Mouse (Mus musculus) lung, postnatal 10 days (tissue): ENCODE measurements around the gene Lemd1.

Experiments
- DNase-seq: peaks from one replicate; pipeline ENCODE4 v3.0.0; 2021

Lemd1 gene

DNA sequence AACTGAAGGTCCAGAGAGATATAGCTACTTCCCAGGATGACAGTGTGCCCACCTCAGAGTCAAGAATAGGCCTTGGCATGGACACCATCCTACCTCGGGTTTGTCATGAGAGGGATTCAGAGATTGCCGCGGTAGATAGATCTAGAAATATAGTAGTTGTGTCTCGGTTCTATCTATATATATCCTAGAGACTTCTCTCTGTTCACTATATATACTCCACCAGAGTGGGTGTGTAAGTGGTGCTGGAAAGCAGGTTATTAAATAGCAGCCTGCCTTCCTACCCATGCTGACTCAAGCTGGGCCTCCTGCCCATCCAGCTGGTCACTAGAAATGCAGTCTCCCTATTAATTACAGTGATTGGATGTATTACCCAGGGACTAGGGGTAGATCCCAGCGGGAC lies 11.5 kb downstream of the Lemd1 start:
- DNase-seq, result no peak

DNA sequence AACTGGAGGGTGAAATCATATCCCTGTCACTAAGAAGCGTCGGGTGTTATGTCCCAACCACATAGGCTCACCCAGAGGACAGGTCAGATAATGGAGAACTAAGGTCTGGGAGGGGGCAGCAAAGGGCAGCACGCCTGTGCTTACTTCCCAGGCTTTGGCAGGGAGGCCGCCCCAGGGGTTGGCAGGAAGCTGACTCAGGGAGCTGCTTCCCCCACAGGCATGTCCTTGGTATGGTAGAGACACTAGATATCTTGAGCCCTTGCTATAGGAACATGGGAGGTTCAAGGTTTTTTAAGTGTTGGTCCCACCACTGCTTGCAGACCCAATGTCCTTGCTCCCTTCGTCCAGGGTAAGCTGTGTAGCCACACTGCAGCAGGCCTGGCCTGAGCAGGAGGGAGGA lies 14.7 kb downstream of the Lemd1 start:
- no peak for DNase-seq

DNA sequence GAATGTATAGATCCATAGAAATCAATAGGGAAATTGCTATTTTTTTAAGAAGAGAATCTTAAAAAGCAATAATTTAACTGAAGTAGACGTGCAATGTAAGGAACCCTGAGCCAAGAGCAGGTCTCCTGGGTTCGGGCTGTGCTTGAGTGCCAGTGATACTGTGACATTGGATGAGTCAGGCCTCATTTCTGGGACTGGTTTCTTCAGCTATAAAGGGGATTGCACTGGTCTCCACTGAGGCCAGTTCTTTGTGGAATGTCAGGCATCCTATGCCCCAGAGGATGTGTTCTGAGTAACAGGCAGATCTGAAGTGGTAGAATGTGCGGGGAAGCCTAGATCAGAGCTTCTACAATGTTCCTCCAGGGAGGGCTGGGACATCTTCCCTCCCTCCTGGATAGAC lies 15.6 kb downstream of the Lemd1 start:
- no peak for DNase-seq

DNA sequence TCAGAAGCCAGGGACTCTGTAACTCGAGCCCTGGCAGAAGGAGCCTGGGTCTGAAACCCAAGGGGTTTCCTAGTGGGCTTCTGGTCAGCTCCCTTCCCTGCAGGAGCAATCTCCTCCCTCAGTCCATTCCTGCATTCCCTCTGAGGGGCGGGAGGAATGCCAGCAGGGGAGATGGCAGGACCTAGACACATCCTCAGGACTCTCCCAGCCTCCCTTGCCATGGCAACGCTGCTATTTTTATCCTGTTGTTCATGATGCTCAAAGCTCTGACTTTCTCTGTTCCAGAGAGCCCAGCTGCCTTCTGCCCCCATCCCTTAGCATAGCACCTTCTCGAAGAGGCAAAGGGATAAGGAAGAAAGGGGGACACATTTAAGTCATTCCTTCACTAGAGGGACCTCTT lies 16.9 kb downstream of the Lemd1 start:
- DNase-seq, result no peak

DNA sequence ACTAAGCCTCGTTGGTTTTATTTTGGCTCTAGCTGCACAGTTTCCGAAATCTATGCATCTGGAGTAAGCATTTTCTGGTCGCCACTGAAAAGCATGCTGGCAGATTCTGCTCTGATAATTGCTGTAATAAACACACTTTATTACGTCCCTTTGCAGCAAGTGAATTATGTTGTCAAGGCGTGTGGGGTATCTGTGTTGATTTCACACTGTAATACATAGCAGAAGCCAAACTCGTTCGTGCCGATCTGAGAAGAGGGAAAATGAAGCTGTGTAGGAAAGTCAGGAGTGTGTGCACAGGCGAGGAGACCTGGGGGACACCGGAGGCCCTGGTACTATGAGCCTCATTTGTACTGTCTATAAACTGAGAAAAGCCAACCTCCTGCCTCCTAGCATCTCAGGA lies 18.2 kb downstream of the Lemd1 start:
- DNase-seq, result no peak

DNA sequence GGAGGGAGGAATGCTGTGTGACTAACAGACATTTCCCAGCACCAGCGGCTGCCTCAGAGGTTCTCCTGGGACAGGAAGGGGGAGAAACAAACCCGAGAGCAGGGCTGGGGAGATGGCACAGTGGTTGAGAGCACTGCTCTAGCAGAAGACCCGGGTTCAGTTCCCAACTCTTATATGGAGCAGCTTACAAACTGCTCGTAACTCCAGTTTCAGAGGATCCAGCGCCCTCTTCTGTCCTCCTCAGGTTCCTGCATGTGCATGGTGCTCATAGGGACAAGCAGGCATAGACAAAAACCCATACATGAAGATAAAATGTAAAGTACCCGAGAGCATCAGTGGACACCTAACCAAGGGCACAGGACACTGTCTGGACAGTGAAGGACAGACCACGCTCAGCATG lies 19.7 kb downstream of the Lemd1 start:
- peak; percentile 62 for DNase-seq

DNA sequence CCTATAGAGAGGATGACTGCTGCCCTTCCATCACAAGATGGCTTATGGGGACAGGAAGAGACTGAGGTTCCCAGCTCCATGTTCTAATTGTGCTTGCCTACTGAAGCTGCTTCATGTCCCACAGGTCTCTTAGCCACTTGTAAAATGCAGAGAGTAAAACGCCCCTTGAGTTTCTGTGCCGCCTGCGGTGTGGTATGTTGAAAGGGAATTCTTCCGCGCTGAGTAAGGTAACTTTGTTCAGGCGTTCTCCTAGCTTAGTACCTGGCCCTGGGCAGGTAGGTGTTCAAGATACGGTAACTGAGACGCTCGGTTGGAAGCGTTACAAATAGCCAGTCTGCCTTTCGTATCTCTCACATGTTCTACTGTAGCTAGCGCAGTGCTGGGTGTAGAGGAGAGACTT lies 20.4 kb downstream of the Lemd1 start:
- DNase-seq, result no peak

DNA sequence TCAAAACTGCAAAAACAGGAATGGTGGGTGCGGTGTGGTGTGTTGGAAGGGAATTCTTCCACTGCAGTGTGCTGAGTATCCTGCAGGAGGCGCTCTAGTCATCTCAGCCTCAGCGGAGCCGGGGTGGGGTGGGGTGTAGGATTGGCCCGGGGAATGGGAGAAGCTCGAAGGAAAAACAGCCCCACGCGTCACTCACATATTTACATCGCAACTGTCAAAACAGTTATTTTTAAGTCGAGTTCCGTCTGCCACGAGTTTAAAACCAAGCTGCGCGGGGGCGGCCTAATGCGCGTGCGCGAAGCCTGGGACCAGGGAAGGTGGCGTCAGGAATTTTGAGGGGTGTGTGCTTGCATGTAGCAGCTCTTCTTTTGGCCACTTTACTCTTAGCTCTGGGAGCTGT lies 21.0 kb downstream of the Lemd1 start:
- DNase-seq, result peak; percentile 80

DNA sequence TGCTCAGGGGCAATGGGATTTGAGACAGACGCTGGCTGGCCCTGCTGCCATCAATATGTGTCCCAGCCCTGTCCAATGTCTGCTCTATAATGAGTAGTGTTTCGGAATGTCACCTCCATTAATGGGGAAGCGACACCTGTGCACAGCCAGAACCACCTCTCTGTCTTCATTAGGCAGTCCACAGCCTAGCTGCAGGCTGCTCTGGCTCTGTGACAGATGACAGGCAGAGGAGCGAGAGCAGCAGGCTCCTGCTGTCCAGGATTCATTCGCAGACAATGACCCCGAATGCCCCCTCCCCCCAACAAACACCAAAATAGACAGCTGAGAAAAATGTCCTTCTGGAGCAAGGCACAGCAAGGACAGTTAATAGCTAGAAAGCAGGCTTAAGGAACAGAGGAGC lies 21.8 kb downstream of the Lemd1 start:
- DNase-seq, result peak; percentile 44

DNA sequence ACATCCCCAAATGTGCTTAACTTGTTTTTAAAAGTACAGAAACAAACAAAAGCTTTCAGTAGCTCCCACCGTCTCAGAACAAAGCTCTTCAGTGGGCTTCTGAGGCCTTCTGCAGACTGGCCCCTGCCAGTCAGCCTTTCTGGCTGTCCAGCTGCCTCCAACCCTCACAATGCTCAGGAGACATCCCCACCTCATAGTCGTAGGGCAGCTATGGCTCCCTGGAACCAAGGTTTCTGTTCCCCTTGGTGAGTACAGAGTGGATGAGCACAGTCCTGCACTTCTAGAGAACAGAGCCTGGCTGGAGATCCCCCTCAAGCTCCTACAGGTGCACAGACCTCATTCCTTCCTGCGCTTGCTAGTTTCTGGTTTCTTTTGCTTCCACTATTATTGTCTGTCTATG lies 25.0 kb downstream of the Lemd1 start:
- no peak for DNase-seq

DNA sequence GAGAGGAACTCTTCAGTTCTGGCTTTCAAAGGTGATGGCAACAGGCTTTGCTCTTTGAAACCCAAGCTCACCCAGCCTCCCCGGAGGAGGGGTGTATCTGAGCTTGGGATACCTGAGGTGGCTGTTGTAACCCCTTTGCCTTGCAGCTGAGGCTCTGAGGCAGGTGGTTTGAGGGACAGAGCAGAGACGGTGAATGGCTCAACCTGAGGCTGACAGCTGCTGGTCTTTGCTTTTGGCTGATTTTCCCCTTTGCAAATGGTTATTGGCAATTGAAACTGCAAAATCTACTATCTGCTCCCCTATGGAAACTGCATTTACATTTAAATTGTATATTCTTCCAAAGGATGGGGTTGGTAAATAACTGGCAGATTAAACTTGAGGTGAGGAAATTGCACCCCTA lies 30.4 kb downstream of the Lemd1 start:
- DNase-seq, result no peak

DNA sequence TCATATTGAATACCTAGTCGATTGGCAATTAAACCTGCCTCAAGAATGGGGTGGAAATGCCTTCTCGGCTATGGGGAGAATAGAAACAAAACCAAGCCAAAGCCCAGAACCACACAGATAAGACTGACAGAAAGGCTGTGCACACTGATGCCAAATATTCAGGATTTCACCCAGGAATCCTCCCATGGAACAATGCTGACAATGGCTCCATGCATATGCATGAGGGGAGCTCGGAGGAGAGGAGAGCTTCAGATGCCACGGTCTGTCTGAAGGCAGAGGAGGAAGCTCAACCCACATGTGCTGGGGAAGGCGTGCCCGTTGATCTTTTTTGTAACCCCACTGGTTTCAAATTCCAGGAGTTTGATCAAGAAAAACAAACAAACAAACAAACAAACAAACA lies 30.9 kb downstream of the Lemd1 start:
- no peak for DNase-seq

DNA sequence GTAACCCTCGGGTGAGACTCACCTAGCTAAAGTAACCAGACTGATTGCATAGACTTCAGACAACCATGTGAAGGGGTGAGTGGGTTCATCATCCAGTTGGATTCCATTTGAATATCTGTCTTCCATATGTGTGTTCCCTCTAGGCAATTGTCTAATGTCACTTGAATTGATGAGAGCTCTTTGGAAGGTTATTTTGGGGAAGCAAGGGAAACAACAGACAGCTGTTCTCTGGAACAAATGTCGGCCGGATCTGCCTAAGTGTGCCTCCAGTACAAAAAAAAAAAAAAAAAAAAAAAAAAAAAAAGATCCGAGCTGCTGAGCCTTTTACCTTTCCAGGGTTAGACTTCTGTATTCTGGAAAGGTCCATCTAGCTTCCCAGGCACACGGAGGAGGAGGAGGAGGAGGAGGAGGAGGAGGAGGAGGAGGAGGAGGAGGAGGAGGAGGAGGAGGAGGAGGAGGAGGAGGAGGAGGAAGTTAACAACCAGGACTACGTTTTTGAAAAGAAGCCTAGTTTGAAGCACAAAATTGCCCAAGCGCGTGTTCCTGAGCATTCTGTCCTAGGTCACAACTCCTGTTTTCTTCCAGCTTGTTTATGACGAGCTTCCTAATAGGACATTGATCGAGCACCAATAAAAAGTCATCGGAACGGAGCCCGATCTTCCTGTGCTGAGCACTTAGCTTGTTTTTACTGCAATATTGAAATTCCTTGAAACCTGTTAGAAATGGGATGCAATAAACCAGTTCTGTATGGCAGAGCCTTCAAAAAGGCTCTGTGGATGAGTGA lies 35.3 kb downstream of the Lemd1 start:
- peak; percentile 41 for DNase-seq

DNA sequence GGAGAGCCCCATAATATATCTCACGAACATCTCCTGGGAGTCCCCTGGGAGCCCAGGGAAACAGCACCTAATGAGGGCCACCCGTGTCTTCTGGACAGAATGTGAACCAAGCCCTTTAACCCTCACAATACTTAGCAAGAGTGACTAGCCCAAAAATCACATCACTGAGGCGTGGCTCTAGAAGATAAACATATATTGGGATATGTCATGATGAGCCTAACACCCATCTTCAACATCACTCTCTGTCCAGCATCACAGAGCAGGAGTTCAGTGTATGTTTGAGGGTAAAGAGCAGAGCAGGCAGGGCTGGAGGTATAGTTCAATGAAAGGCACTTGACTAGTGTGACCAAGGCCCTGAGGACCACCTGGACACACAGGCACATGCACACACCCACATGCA lies 38.4 kb downstream of the Lemd1 start, which contains the start of gene Gm10188:
Gene Gm10188 (minus strand): TSS at position 101 of the 400 bp plus-strand sequence.
- no peak for DNase-seq

DNA sequence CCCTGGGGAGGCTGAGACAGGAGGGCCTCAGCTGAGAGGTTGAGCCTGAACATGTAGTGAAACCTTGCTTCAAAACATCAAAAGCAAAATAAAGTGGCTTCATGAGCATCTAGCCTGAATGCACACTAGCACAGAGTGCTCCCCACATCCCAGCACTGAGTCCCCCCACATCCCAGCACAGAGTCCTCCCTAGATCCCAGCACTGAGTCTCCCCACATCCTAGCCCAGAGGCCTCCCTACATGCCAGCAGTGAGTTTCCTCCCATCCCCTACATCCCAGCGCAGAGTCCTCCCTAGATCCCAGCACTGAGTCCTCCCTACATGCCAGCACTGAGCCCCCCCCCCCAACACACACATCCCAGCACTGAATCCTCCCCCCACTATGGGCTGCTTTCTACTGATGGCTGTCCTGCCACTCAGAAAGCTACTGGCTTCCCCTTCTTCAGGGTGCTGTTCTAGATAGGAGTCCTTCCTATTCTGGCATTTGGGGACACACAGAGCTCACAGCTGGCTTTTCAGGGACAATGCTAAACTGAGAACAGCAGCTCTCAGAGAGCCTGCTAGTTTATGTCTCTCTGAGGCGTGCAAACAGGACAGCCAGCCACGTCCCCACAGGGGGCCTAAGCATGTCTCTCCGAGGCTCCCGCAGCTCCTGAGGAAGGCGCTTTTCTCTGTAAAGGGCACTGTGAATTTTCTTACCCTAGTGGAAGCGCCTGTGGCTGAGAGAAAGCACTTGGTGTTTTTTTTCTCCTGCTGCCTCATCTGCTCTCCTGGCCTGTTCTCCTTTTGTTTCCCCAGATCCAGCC lies 40.4 kb downstream of the Lemd1 start:
- no peak for DNase-seq

DNA sequence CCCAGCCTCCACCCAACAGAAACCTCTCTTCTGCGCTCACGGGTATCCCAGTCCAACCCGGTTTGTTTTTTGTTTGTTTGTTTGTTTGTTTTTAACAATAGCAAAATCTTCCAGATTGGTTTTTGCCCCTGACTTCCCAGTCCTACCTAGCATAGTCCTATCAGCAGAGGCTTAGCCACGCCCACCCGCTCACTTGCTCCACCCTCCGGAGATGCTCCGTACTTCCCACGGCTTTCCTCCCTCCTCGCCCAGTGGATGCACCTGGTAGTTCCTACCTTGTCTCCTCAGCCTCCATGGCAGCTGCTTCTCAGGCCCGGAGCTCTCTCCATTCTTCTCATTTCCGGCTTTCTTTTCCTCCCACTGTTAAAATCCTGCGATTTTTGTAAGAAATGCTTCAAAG lies 42.3 kb downstream of the Lemd1 start:
- peak; percentile 70 for DNase-seq

DNA sequence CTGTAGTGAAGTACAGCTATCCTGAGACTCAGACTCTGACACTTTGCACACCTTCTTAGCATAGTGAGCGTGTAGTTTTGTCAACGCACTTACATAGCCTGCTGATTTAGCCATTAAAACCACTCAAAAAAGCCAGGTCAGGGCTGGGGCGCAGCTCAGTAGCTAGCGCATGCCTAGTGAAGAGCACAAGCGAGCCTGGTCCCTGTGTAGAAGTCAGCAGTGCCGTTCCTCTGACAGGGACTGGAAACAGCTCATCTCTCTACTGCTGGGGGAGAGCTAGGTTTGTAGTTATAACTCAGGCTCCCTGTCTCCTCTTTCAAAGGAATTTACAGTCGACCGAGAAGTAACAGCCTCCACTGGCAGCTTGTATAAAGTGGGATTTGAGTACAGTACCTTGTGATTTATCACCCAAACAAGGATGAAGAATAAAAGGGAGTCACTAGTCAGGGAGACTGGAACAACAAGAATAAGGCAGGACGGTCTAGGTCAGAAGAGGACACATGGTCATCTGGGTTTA lies 43.6 kb downstream of the Lemd1 start:
- no peak for DNase-seq

DNA sequence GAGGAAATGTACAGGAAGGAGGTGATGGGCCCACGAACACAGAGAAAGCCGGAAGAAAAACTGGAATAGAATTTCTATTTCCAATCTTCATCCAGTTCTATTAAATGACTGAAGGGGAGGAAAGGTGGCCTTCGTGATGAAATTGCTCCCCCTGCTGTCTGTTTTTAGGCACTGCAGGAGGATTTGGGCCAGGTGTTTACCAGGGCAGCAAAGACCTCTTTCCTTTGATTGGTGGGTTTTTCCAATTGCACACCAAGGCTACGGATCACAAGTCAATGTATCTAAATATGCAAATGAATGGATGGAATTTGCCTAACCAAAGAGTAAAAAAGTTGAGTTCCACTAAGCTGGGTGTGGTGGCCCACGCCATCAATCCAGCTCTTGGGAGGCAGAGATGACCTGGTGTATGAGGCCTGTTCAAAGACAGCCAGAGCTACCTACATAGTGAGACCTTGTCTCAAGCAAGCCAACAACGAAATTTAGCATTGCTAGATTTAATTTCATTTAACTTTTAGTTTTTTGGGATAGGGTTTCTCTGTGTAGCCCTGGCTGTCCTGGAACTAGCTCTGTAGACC lies 46.4 kb downstream of the Lemd1 start:
- DNase-seq, result peak; percentile 77

DNA sequence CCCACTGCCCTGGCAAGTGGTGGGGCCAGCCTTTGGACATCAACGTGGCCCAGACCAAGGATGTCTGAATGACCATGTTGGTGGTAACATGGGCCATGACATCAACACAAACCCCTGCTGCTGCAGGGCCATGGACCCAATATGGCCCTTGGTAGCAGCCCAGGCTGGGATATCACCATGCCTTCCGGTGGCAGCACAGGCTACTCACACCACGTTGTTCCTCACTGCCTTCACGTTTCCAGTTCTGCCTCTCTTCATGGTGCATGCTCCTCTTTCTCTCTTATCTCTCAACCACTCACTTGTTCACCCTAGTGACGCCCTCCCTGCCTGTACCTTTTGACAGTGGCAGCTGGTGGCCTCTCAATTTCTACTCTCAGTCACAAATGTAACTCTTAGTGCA lies 53.8 kb downstream of the Lemd1 start:
- no peak for DNase-seq

DNA sequence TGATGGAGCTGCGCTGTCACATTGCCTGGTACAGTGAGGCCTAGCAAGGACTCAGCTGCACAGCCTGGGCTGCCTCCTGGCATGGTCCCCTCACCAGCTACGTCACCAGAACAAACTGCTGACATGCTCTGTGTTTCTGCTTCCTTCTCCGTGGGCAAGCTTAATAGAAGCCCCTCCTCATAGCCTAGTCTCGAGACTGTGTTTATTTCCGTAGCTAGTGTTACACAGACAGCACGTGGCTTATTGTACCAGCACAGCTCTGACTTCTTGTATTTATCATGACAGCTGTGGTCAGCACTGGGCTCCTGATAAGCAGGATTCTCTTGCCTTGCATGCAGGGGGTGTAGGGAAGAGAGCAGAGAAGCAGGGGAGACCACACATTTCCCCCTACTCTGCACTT lies 54.9 kb downstream of the Lemd1 start:
- DNase-seq, result peak; percentile 62

DNA sequence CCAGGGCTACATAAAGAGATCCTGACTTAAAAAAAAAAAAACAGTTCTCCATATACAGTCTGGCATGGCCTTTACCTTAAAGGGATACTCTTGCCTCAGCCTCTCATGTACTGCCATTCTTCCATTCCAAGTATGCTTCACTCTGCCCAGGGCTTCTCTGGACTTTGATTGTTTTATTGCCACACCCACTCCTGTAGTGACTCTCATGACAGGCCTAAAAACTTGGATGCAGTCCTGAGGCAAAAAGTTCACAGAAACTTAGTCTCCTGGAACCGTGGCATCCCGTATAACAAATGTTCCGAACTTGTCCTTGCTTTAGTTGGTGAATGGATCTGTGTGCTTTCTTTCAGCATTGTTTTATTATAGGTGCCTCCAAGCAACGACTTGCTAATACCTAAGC lies 55.4 kb downstream of the Lemd1 start:
- no peak for DNase-seq

DNA sequence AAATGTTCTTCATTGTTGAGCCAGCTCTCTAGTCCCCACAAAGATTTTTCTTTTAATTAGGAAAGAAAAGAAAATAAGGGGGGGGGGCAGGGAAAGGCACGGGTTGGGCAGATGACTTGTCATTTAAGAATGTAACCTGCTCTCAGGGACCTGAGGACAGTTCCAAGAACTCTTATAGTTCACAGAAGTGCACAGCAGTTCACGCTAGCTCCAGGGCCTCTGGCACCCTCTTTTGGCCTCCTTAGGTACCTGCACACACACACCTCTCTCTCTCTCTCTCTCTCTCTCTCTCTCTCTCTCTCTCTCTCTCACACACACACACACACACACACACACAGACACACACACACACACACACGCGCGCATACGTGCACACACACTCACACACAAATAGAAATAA lies 63.2 kb downstream of the Lemd1 start:
- no peak for DNase-seq

DNA sequence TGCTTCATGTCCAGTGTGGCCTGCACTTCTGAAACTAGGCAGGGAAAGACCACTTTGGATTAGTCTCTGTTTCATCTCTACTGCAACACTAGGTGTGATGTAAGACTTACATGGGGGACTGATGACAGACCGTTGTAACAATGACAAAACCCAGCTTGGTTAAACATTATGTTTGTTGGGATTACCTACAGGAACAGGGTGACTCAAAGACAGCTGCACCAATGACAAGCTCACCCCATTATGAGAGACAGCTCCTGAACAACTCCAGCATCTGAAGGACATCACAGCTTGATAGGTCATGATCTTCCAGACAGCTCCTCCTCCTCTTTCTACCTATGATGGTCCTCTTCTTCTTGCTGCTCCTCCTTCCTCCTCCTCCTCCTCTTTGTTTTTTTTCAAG lies 69.1 kb downstream of the Lemd1 start:
- peak; percentile 50 for DNase-seq

DNA sequence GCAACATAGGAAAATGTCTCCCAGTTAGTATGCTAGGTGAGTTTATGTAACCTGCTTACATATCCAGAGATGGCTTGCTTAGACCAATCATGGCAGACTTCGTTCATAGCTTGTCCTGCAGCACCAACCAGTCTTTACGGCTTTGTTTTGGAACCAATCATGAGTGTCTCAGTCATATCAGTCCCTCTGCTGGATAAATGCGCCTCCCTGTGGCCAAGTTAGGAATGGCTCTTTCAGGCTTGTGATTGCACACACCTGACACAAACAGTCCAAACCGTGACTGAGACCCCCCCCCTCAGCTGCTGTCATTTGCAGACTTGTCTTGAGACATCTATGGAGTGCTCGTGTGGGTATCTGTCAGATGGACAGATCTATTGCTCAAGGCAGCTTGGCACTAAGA lies 69.8 kb downstream of the Lemd1 start:
- peak; percentile 51 for DNase-seq
